Mouse (Mus musculus): ENCODE results near the gene Ak4. TPM values are rescaled to one million over a fixed set of nuclear protein-coding genes. Genes with fewer than 3 reads are reported as not detected.
"Not testable (repeated sequence)": the region's sequence is repeated elsewhere in the genome, so short reads cannot be mapped to it uniquely, and the experiment has no call there.

Gene Ak4
- polyA plus RNA-seq, 1 experiment from 2014 or later: 4.6 TPM

DNA sequence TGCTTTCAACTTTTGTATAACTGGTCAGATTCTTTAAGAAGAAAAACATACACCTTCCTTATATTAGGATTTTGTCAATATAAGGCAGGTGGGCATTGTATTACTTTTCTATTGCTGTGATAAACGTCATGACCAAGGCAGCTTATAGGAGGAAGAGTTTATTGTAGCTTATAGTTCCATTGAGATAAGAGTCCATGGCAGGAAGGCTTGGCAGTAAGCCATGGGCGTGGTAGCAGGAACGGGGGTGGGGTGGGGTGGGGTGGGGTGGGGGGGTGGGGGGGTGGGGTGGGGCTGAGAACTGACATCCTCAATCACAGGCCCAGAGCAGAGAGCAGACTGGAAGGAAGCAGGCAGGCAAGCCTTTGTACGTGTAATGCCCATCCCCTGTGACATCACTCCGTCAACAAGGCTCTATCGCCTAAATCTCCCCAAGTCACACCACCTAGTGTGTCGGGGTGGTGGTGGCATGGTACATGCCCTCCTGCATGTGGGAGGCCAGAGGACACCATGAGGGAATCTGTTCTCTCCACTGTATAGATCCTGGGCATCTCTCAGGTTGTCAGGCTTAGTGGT, 24.4 kb downstream of the Ak4 start:
- no peaks in the 10 kb centered on the region for H3K36me3 ChIP-seq (ENCODE audit: control insufficient read depth, insufficient read depth, low read length)
- 90% methylated on average over 7 of the region's 7 CpGs for WGBS
- ATAC-seq (ENCODE audit: insufficient number of reproducible peaks, low FRiP score, low TSS enrichment, low read depth) (no peak), DNase-seq (ENCODE audit: low spot score) (no peak)
- no peaks in the 10 kb centered on the region for H3K27me3 ChIP-seq (ENCODE audit: control insufficient read depth, insufficient read depth, low read length)
- no peak overlapping the region for H3K9ac ChIP-seq (ENCODE audit: low read length)
- H3K4me3 ChIP-seq (ENCODE audit: low read depth, low read length): no peak overlapping the region
- peaks cover 6% of the 10 kb centered on the region for H3K4me1 ChIP-seq (ENCODE audit: control insufficient read depth, insufficient read depth, low read length)
- H3K27ac ChIP-seq (replicated peaks; ENCODE audit: low read depth, low read length): no peak overlapping the region
- no peak overlapping the region for H3K4me2 ChIP-seq (ENCODE audit: low read depth, severe bottlenecking)
- H3K9me3 ChIP-seq (ENCODE audit: control insufficient read depth, low read length): no peaks in the 10 kb centered on the region

DNA sequence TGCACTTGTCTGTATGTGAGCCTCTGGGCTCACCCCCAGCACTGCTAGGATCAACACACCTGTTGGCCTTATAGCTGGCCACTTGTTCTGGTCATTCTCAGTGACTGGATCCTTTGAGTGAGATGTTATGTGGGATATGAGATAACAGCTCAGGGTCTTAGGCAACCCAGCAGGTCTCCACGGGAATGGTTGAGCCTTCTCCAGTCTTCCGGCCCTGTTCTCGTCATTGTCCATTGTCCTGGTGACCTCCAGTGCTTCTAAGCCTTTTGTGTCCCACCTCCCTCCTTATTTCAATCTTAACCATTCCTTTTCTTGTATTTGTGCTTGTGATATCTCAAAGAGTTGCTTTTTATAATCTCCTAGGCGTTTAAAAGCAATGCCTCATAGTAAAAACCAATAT, 26.6 kb downstream of the Ak4 start:
- no peaks in the 10 kb centered on the region for H3K9me3 ChIP-seq (ENCODE audit: control insufficient read depth, low read length)
- WGBS: 92% methylated on average over 4 of the region's 4 CpGs
- H3K9ac ChIP-seq (ENCODE audit: low read length): no peak overlapping the region
- no peak for DNase-seq (ENCODE audit: low spot score)
- H3K27me3 ChIP-seq (ENCODE audit: control insufficient read depth, insufficient read depth, low read length): no peaks in the 10 kb centered on the region
- no peak overlapping the region for H3K27ac ChIP-seq (replicated peaks; ENCODE audit: low read depth, low read length)
- H3K4me2 ChIP-seq (ENCODE audit: low read depth, severe bottlenecking): no peak overlapping the region
- no peaks in the 10 kb centered on the region for H3K36me3 ChIP-seq (ENCODE audit: control insufficient read depth, insufficient read depth, low read length)
- no peaks in the 10 kb centered on the region for H3K4me1 ChIP-seq (ENCODE audit: control insufficient read depth, insufficient read depth, low read length)
- H3K4me3 ChIP-seq (ENCODE audit: low read depth, low read length): no peak overlapping the region
- ATAC-seq (ENCODE audit: insufficient number of reproducible peaks, low FRiP score, low TSS enrichment, low read depth): no peak

DNA sequence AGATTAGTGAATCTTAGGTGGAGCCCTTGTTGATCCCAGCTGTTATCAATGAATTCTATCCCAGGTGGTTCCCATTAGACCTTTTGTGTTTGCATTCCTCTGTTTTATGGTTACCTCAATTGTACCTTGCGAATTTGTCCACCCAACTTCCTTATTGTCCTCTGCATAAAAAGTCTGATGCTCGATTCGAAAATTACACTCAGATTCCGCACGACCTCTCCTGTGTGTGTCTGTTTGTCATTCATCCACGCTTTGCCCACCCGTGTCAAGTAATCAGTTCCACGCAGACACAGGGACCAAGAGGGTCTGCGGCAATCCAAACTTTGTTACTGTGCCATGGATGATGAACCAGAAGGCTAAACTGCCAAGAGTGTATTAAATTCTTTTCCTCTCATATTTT, 27.5 kb downstream of the Ak4 start:
- not testable (repeated sequence) for H3K9me3 ChIP-seq (ENCODE audit: control insufficient read depth, low read length); H3K9ac ChIP-seq (ENCODE audit: low read length); ATAC-seq (ENCODE audit: insufficient number of reproducible peaks, low FRiP score, low TSS enrichment, low read depth); H3K4me1 ChIP-seq (ENCODE audit: control insufficient read depth, insufficient read depth, low read length); H3K4me2 ChIP-seq (ENCODE audit: low read depth, severe bottlenecking); H3K27me3 ChIP-seq (ENCODE audit: control insufficient read depth, insufficient read depth, low read length); H3K4me3 ChIP-seq (ENCODE audit: low read depth, low read length); H3K36me3 ChIP-seq (ENCODE audit: control insufficient read depth, insufficient read depth, low read length); H3K27ac ChIP-seq (replicated peaks; ENCODE audit: low read depth, low read length); DNase-seq (ENCODE audit: low spot score)
- WGBS: 94% methylated on average over 9 of the region's 9 CpGs

DNA sequence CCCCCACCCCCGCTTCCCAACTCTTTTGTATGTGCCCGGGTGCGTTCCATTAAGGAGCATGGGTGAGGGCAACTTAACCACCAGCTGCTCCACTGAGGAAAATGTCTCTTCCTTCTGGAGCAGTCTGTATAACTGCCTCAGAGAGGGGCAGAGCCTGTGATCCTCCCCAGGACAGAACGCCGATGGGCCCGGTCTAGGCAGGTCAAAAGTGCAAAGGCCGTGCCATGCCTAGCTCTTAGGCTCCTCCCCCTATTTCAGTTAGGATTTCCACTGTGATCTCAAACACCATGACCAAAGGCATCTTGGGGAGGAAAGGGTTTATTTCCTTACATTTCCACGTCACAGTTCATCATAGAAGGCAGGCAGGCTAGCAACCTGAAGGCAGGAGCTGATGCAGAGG, 29.6 kb downstream of the Ak4 start:
- 78% methylated on average over 8 of the region's 8 CpGs for WGBS
- ATAC-seq (ENCODE audit: insufficient number of reproducible peaks, low FRiP score, low TSS enrichment, low read depth) (no peak), DNase-seq (ENCODE audit: low spot score) (no peak)
- Histone ChIP-seq H3K4me1 (ENCODE audit: control insufficient read depth, insufficient read depth, low read length) (no peaks in the 10 kb centered on the region), H3K36me3 (ENCODE audit: control insufficient read depth, insufficient read depth, low read length) (no peaks in the 10 kb centered on the region), H3K27ac (replicated peaks; ENCODE audit: low read depth, low read length) (no peak overlapping the region), H3K4me2 (ENCODE audit: low read depth, severe bottlenecking) (no peak overlapping the region), H3K9ac (ENCODE audit: low read length) (no peak overlapping the region), H3K27me3 (ENCODE audit: control insufficient read depth, insufficient read depth, low read length) (no peaks in the 10 kb centered on the region), H3K9me3 (ENCODE audit: control insufficient read depth, low read length) (no peaks in the 10 kb centered on the region), H3K4me3 (ENCODE audit: low read depth, low read length) (no peak overlapping the region)

DNA sequence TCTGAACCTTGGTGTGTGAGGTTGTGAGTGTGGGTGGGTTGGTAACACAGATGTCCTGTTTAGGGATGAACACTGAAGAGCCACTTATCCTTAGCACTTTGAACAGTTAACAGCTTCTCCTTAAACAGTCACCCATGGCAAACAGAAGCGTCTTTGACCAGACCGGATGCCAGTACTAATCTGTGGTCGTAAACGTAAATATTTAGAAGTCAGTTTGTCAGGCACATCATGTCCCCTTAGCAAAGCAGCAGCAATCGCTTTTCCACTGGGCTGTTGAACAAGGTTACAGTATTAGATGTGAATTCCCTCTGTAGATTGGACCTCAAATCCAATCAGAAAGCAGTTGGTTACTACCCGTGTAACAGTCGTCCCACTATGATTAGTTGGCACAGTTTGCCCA, 30.3 kb downstream of the Ak4 start:
- H3K27me3 ChIP-seq (ENCODE audit: control insufficient read depth, insufficient read depth, low read length): no peaks in the 10 kb centered on the region
- WGBS: 77% methylated on average over 7 of the region's 7 CpGs
- ATAC-seq (ENCODE audit: insufficient number of reproducible peaks, low FRiP score, low TSS enrichment, low read depth): no peak

DNA sequence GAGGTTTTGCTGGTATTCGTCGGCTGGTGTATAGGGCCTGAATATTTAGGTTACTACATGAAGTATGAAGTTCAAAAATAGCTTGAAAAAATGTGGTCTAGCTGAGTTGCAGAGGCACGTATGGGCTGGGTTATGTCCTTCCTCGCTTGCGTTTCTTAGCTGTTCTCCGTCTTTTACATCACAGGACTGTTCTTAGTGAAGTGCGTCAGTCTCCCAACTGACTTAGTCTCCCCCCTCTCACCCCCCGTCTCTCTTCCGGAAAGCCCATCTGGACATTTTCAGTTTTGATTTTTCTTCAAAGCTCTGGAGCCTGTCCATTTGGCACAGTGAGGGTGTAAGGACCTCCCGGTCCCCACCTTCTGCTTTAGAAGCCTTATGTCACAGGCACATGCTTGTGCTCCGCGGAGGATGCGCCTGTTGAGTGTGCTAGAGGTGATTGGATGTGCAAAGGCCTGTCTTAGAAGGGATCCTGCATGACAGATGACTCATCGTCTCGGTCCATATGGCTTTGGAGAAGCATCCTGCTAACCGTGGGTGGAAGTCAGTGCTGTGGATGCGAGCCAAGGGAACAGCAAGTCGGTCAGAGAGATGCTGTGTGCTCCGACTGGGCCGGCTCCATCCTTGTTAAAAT, 31.2 kb downstream of the Ak4 start:
- ATAC-seq (ENCODE audit: insufficient number of reproducible peaks, low FRiP score, low TSS enrichment, low read depth) (no peak), DNase-seq (ENCODE audit: low spot score) (no peak)
- Histone ChIP-seq H3K4me1 (ENCODE audit: control insufficient read depth, insufficient read depth, low read length) (no peaks in the 10 kb centered on the region), H3K9ac (ENCODE audit: low read length) (no peak overlapping the region), H3K4me3 (ENCODE audit: low read depth, low read length) (no peak overlapping the region), H3K27ac (replicated peaks; ENCODE audit: low read depth, low read length) (no peak overlapping the region), H3K36me3 (ENCODE audit: control insufficient read depth, insufficient read depth, low read length) (no peaks in the 10 kb centered on the region), H3K9me3 (ENCODE audit: control insufficient read depth, low read length) (no peaks in the 10 kb centered on the region), H3K4me2 (ENCODE audit: low read depth, severe bottlenecking) (no peak overlapping the region), H3K27me3 (ENCODE audit: control insufficient read depth, insufficient read depth, low read length) (no peaks in the 10 kb centered on the region)
- 94% methylated on average over 20 of the region's 20 CpGs for WGBS

More for the DNA sequence above, 30.3 kb downstream of the Ak4 start:
- H3K4me3 ChIP-seq (ENCODE audit: low read depth, low read length): no peak overlapping the region
- H3K36me3 ChIP-seq (ENCODE audit: control insufficient read depth, insufficient read depth, low read length): no peaks in the 10 kb centered on the region
- no peaks in the 10 kb centered on the region for H3K4me1 ChIP-seq (ENCODE audit: control insufficient read depth, insufficient read depth, low read length)
- no peak overlapping the region for H3K4me2 ChIP-seq (ENCODE audit: low read depth, severe bottlenecking)
- no peak for DNase-seq (ENCODE audit: low spot score)
- no peak overlapping the region for H3K9ac ChIP-seq (ENCODE audit: low read length)
- H3K9me3 ChIP-seq (ENCODE audit: control insufficient read depth, low read length): no peaks in the 10 kb centered on the region
- no peak overlapping the region for H3K27ac ChIP-seq (replicated peaks; ENCODE audit: low read depth, low read length)

DNA sequence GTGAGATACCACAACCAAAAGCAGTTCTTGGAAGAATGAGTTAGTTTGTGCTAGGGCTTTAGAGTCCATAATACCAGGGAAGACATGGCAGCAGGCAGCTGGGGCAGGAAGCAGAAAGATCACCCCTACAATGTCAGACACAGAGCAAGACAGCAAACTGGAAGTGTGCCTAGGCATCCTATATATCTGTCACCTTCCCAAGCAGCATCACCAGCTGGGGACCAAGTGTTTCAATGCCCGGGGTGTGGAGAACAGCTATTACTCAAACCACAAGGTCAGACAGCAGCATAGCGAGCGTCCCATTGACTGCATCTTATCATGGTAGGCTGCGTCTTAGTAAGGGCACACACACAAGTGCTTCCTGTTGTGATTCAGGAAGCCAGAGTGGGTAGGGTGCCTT, 32.0 kb downstream of the Ak4 start:
- no peak for ATAC-seq (ENCODE audit: insufficient number of reproducible peaks, low FRiP score, low TSS enrichment, low read depth)
- 91% methylated on average over 4 of the region's 4 CpGs for WGBS
- Histone ChIP-seq H3K9ac (ENCODE audit: low read length) (no peak overlapping the region), H3K27me3 (ENCODE audit: control insufficient read depth, insufficient read depth, low read length) (no peaks in the 10 kb centered on the region), H3K4me1 (ENCODE audit: control insufficient read depth, insufficient read depth, low read length) (no peaks in the 10 kb centered on the region), H3K4me2 (ENCODE audit: low read depth, severe bottlenecking) (no peak overlapping the region), H3K36me3 (ENCODE audit: control insufficient read depth, insufficient read depth, low read length) (no peaks in the 10 kb centered on the region), H3K9me3 (ENCODE audit: control insufficient read depth, low read length) (no peaks in the 10 kb centered on the region), H3K4me3 (ENCODE audit: low read depth, low read length) (no peak overlapping the region), H3K27ac (replicated peaks; ENCODE audit: low read depth, low read length) (no peak overlapping the region)
- DNase-seq (ENCODE audit: low spot score): no peak

DNA sequence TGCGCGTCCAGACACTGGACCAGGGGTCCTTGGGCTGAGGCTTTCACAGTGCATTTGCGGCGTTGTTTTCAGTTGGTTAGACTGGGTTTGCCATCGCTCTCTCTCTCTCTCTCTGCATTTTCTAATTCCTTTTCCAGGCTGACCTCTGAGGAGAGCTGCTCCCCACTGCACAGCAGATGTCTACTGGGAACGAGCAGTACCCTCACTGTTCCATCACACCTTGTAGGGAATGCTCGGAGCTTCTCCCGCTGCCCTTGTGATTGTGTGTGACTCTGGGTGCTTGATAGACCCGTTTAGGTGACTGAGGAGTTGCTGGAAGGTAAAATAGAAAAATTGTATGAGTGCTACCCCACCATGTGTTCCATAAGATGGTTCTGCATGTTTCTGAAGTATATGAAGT, 33.8 kb downstream of the Ak4 start:
- Histone ChIP-seq H3K27me3 (ENCODE audit: control insufficient read depth, insufficient read depth, low read length) (no peaks in the 10 kb centered on the region), H3K4me3 (ENCODE audit: low read depth, low read length) (no peak overlapping the region), H3K27ac (replicated peaks; ENCODE audit: low read depth, low read length) (no peak overlapping the region), H3K9me3 (ENCODE audit: control insufficient read depth, low read length) (no peaks in the 10 kb centered on the region), H3K9ac (ENCODE audit: low read length) (no peak overlapping the region), H3K4me1 (ENCODE audit: control insufficient read depth, insufficient read depth, low read length) (no peaks in the 10 kb centered on the region), H3K4me2 (ENCODE audit: low read depth, severe bottlenecking) (no peak overlapping the region), H3K36me3 (ENCODE audit: control insufficient read depth, insufficient read depth, low read length) (no peaks in the 10 kb centered on the region)
- 93% methylated on average over 9 of the region's 9 CpGs for WGBS
- ATAC-seq (ENCODE audit: insufficient number of reproducible peaks, low FRiP score, low TSS enrichment, low read depth) (no peak), DNase-seq (ENCODE audit: low spot score) (no peak)

DNA sequence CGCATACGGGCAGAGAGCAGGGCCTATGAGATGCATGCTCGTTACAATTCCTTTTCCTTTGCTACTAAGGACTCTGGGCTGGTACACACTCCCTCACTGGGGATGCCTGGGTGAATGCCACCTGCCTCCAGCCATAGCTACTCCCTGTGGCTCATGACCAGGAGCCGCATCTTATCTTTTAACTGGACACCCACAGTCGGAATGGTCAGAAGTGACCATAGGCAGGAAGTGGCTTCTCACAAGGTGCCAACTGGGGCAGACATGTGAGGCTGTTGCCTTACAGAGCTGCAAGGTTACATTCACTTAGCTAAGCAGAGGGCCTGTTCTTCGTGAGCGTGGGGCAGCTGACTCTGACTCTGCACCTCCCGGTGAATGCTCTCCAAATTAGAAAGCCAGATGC, 38.1 kb downstream of the Ak4 start:
- H3K4me1 ChIP-seq (ENCODE audit: control insufficient read depth, insufficient read depth, low read length): no peaks in the 10 kb centered on the region
- H3K4me2 ChIP-seq (ENCODE audit: low read depth, severe bottlenecking): no peak overlapping the region
- ATAC-seq (ENCODE audit: insufficient number of reproducible peaks, low FRiP score, low TSS enrichment, low read depth) (no peak), DNase-seq (ENCODE audit: low spot score) (no peak)
- H3K9ac ChIP-seq (ENCODE audit: low read length): no peak overlapping the region
- no peak overlapping the region for H3K4me3 ChIP-seq (ENCODE audit: low read depth, low read length)
- no peaks in the 10 kb centered on the region for H3K36me3 ChIP-seq (ENCODE audit: control insufficient read depth, insufficient read depth, low read length)
- H3K27ac ChIP-seq (replicated peaks; ENCODE audit: low read depth, low read length): no peak overlapping the region
- no peaks in the 10 kb centered on the region for H3K27me3 ChIP-seq (ENCODE audit: control insufficient read depth, insufficient read depth, low read length)
- no peaks in the 10 kb centered on the region for H3K9me3 ChIP-seq (ENCODE audit: control insufficient read depth, low read length)
- WGBS: 87% methylated on average over 8 of the region's 8 CpGs
